Mouse (Mus musculus): ENCODE data around the gene Lbx1.

DNA sequence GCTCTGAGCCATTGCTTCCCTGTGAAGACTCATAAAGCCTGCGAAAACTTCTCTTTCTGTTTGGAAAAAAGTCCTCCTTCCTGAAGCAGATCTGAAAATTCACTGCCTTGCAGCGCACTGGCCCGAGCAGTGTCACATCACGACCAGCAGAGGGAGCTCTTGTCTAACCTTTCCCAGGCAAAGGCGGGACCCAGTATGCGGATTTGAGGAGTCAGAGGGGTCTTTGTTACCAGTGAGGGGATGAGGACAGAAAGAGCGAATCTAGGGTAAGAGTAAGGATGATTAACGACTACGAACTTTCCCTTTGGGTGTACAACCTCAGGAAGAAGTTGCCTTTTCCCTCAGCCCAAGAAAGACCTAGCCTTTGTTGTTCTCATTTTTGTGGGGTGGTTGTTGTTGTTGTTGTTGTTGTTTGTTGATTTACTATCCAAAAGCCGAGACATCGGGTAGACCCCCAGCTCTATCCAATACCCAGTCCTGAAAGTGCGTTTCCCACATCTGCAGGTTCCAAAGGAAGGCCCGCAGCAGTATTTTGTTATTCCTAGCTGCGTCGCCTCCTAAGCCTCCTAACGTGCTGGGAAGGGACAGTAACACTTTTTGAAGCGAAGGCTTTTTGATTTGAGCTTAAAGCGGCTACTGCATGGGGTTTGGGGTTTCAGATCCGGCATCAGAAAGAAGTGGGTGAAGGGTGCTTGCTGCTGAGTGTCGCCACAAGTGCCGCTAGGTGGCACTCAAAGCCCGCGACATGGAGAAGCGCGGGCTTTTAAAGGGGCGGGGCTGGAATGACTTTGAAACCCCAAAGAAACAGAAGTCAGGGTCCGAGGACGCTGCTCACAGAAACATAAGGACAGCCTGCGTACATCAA, 14.8 kb downstream of the Lbx1 start:
- no peak for TF ChIP-seq POLR2A (IDR thresholded peaks at IDR 0.05; ENCODE audit: borderline replicate concordance, extremely low read depth, low read depth, low read length)
- peak; percentile 98 for TF ChIP-seq CTCF (IDR thresholded peaks at IDR 0.05; ENCODE audit: insufficient read depth, low read length)

Measured in lung, adult 2 months (tissue).